Mouse (Mus musculus): ENCODE measurements around the gene Fgb. TPM values are rescaled to one million over a fixed set of nuclear protein-coding genes. Genes with fewer than 3 reads are reported as not detected.

The Fgb gene
- polyA plus RNA-seq, 1 experiment = 1.5 TPM

GRCm38 (mm10) chr3:82995368-82995767 is 54.3 kb downstream of the Fgb start:
- no peaks in the 10 kb centered on the region for H3K27me3 ChIP-seq (replicated peaks; ENCODE audit: control insufficient read depth, insufficient read depth, low read length)
- TF ChIP-seq POLR2A (IDR thresholded peaks at IDR 0.05; ENCODE audit: low read depth, low read length) (no peak), CTCF (conservative IDR thresholded peaks at IDR 0.05; ENCODE audit: insufficient read depth, insufficient read length, low read depth, low read length) (peak; percentile 66)
- 5% methylated on average over 24 of the region's 24 CpGs for WGBS
- no peak overlapping the region for H3K27ac ChIP-seq (ENCODE audit: insufficient read depth, low read depth, low read length)
- H3K4me1 ChIP-seq (ENCODE audit: control insufficient read depth, insufficient read depth, low read length) = no peaks in the 10 kb centered on the region
- peak; percentile 61 for DNase-seq
- no peak overlapping the region for H3K4me3 ChIP-seq (ENCODE audit: insufficient read depth, low read depth, low read length)
- no peaks in the 10 kb centered on the region for H3K36me3 ChIP-seq (ENCODE audit: control insufficient read depth, insufficient read depth, low read length)

GRCm38 (mm10) chr3:82992956-82993355 is 56.7 kb downstream of the Fgb start:
- Histone ChIP-seq H3K27me3 (replicated peaks; ENCODE audit: control insufficient read depth, insufficient read depth, low read length) (no peaks in the 10 kb centered on the region), H3K4me1 (ENCODE audit: control insufficient read depth, insufficient read depth, low read length) (no peaks in the 10 kb centered on the region), H3K27ac (ENCODE audit: insufficient read depth, low read depth, low read length) (no peak overlapping the region), H3K36me3 (ENCODE audit: control insufficient read depth, insufficient read depth, low read length) (no peaks in the 10 kb centered on the region), H3K4me3 (ENCODE audit: insufficient read depth, low read depth, low read length) (no peak overlapping the region)
- no peak for DNase-seq
- TF ChIP-seq POLR2A (IDR thresholded peaks at IDR 0.05; ENCODE audit: low read depth, low read length) (no peak), CTCF (conservative IDR thresholded peaks at IDR 0.05; ENCODE audit: insufficient read depth, insufficient read length, low read depth, low read length) (no peak)
- WGBS = 89% methylated on average over 6 of the region's 6 CpGs

GRCm38 (mm10) chr3:82991963-82992362 is 57.7 kb downstream of the Fgb start:
- 75% methylated on average over 12 of the region's 12 CpGs for WGBS
- no peaks in the 10 kb centered on the region for H3K27me3 ChIP-seq (replicated peaks; ENCODE audit: control insufficient read depth, insufficient read depth, low read length)
- no peaks in the 10 kb centered on the region for H3K36me3 ChIP-seq (ENCODE audit: control insufficient read depth, insufficient read depth, low read length)
- H3K27ac ChIP-seq (ENCODE audit: insufficient read depth, low read depth, low read length) = no peak overlapping the region
- no peak for TF ChIP-seq POLR2A (IDR thresholded peaks at IDR 0.05; ENCODE audit: low read depth, low read length)
- TF ChIP-seq CTCF (conservative IDR thresholded peaks at IDR 0.05; ENCODE audit: insufficient read depth, insufficient read length, low read depth, low read length) = no peak
- no peak overlapping the region for H3K4me3 ChIP-seq (ENCODE audit: insufficient read depth, low read depth, low read length)
- no peaks in the 10 kb centered on the region for H3K4me1 ChIP-seq (ENCODE audit: control insufficient read depth, insufficient read depth, low read length)
- DNase-seq = no peak

Other genes starting within 250 kb of the Fgb start
- gene Rbm46, start 173.4 kb downstream of the Fgb start, polyA plus RNA-seq (2012; rRNA removed) = 0.03 and 0.07 TPM in 2 replicates
- 0.94 and 1.4 TPM in 2 replicates for gene Lrat, start 145.9 kb downstream of the Fgb start, polyA plus RNA-seq (2012; rRNA removed)
- 7.7 and 9.6 TPM in 2 replicates for gene Fgg, start 42.1 kb downstream of the Fgb start, polyA plus RNA-seq (2012; rRNA removed)
- 5.0 and 5.5 TPM in 2 replicates for gene Fga, start 23.8 kb downstream of the Fgb start, polyA plus RNA-seq (2012; rRNA removed)
- 33.1 and 33.3 TPM in 2 replicates for gene Plrg1, start 5.7 kb upstream of the Fgb start, polyA plus RNA-seq (2012; rRNA removed)
- 0.03 TPM in 2 replicates for gene Dchs2, start 78.1 kb upstream of the Fgb start, polyA plus RNA-seq (2012; rRNA removed)

Measured in kidney, adult 2 months (tissue).